Mouse (Mus musculus): ENCODE measurements at regions not wholly inside any gene's neighbourhood (a gene's known extent, or its start where the extent isn't known, plus 50 kb on each side); places are given as distances from the start of the nearest gene placed in this dataset.

DNA sequence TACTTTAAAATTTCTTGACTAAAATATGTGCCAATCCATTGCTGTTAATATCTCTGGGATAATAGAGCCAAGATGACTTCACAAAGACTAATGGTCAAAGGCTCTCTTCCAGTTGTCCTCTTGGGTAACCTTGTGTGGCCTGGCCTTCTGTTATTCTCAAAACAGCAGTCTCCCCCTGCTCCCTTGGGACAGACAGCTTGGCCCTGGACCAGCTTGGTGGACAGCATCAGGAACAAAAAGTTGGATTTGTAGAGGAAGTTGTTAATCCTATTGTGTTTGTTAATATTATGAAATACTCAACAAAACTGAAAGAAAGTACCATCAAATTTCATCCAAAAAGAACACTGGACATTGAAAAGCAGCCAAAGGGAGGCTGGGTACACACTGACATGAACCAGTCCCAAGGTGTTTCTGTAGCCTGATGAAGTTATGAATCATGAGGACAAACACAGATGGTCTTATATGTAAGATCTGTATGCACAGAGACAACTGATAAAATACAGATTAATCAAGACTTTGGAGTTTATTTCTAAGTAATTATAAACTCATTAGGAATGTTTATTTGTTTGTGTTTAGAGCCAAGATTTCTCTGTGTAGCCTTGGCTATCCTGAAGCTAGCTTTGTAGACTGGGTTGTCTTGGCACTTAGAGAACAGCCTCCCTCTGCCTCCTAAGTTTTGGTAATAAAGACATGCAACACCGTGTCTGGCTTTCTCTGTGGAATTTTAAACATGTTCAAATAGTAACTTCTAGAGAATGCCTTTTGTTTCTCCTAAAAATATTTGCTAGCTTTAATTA is 335.7 kb upstream of the Chrm3 start:
- no peak for TF ChIP-seq CTCF (IDR thresholded peaks at IDR 0.05; ENCODE audit: borderline replicate concordance, extremely low read depth, insufficient read depth, insufficient read length)
- TF ChIP-seq POLR2A (IDR thresholded peaks at IDR 0.05; ENCODE audit: borderline replicate concordance, extremely low read depth, insufficient read depth, insufficient read length, poor library complexity, severe bottlenecking) = no peak

Data from brain, embryonic 14.5 days (tissue).